Mouse (Mus musculus): ENCODE data around the gene Neil1.

- TF ChIP-seq CTCF (IDR thresholded peaks at IDR 0.05; ENCODE audit: insufficient read depth, low read length) (peak; percentile 76), POLR2A (IDR thresholded peaks at IDR 0.05; ENCODE audit: borderline replicate concordance, extremely low read depth, low read depth, low read length) (peak; percentile 96)
Observed at GRCm38 (mm10) chr9:57130577-57131433, 17.3 kb downstream of the Neil1 start, which contains the start of gene Man2c1.

All from lung, adult 2 months (tissue).